Mouse (Mus musculus): Measurements from ENCODE around the gene Bcl2a1b.
"Not testable (repeated sequence)": the region's sequence is repeated elsewhere in the genome, so short reads cannot be mapped to it uniquely, and the experiment has no call there.

GRCm38 (mm10) chr9:89179469-89179868 is 19.5 kb upstream of the Bcl2a1b start:
- not testable (repeated sequence) for TF ChIP-seq CTCF (IDR thresholded peaks at IDR 0.05; ENCODE audit: extremely low read depth, insufficient read length, insufficient replicate concordance, low read depth, low read length); POLR2A (IDR thresholded peaks at IDR 0.05; ENCODE audit: low read depth, low read length)

Data from small intestine, adult 2 months (tissue).